Mouse (Mus musculus): Measurements from ENCODE around the gene Laptm5.
A peak's percentile ranks its signal among the peaks of the same experiment; 100 is the strongest.

The Laptm5 gene

GRCm38 (mm10) chr4:130913077-130913476 lies at the start of gene Laptm5:
Laptm5 (plus strand) TSS chr4:130913125.
- DNase-seq (ENCODE audit: low read depth) = peak; percentile 88

GRCm38 (mm10) chr4:130865460-130865859 lies 47.5 kb upstream of the Laptm5 start:
- DNase-seq (ENCODE audit: low read depth) = no peak

- DNase-seq (ENCODE audit: low read depth) = no peak
Measured at GRCm38 (mm10) chr4:130865901-130866371, 47.0 kb upstream of the Laptm5 start.

GRCm38 (mm10) chr4:130867940-130868339 lies 45.0 kb upstream of the Laptm5 start:
- DNase-seq (ENCODE audit: low read depth) = no peak

GRCm38 (mm10) chr4:130868803-130869202 lies 44.1 kb upstream of the Laptm5 start:
- DNase-seq (ENCODE audit: low read depth) = no peak

GRCm38 (mm10) chr4:130872414-130872813 lies 40.5 kb upstream of the Laptm5 start:
- DNase-seq (ENCODE audit: low read depth) = no peak

- DNase-seq (ENCODE audit: low read depth) = no peak
Measured at GRCm38 (mm10) chr4:130873440-130873839, 39.5 kb upstream of the Laptm5 start.

- DNase-seq (ENCODE audit: low read depth) = no peak
Measured at GRCm38 (mm10) chr4:130874601-130875000, 38.3 kb upstream of the Laptm5 start.

- no peak for DNase-seq (ENCODE audit: low read depth)
Measured at GRCm38 (mm10) chr4:130876016-130876726, 36.8 kb upstream of the Laptm5 start.

- DNase-seq (ENCODE audit: low read depth) = peak; percentile 90
Measured at GRCm38 (mm10) chr4:130878273-130879047, 34.5 kb upstream of the Laptm5 start.

- no peak for DNase-seq (ENCODE audit: low read depth)
Measured at GRCm38 (mm10) chr4:130879048-130879384, 33.9 kb upstream of the Laptm5 start.

GRCm38 (mm10) chr4:130881336-130881735 lies 31.6 kb upstream of the Laptm5 start:
- no peak for DNase-seq (ENCODE audit: low read depth)

GRCm38 (mm10) chr4:130882762-130883161 lies 30.2 kb upstream of the Laptm5 start:
- DNase-seq (ENCODE audit: low read depth) = no peak

- DNase-seq (ENCODE audit: low read depth) = no peak
Measured at GRCm38 (mm10) chr4:130883820-130884533, 28.9 kb upstream of the Laptm5 start.

GRCm38 (mm10) chr4:130887148-130887745 lies 25.7 kb upstream of the Laptm5 start:
- no peak for DNase-seq (ENCODE audit: low read depth)

- DNase-seq (ENCODE audit: low read depth) = no peak
Measured at GRCm38 (mm10) chr4:130889777-130890510, 23.0 kb upstream of the Laptm5 start.

GRCm38 (mm10) chr4:130890511-130890840 lies 22.4 kb upstream of the Laptm5 start:
- DNase-seq (ENCODE audit: low read depth) = no peak

GRCm38 (mm10) chr4:130892001-130892587 lies 20.8 kb upstream of the Laptm5 start:
- peak; percentile 83 for DNase-seq (ENCODE audit: low read depth)

GRCm38 (mm10) chr4:130893688-130894087 lies 19.2 kb upstream of the Laptm5 start:
- DNase-seq (ENCODE audit: low read depth) = no peak

GRCm38 (mm10) chr4:130895701-130896100 lies 17.2 kb upstream of the Laptm5 start:
- no peak for DNase-seq (ENCODE audit: low read depth)

- peak; percentile 88 for DNase-seq (ENCODE audit: low read depth)
Measured at GRCm38 (mm10) chr4:130896372-130896771, 16.6 kb upstream of the Laptm5 start.

All from naive thymus-derived CD4-positive, alpha-beta T cell, adult 2 months (primary cell).